Mouse (Mus musculus) hindbrain, embryonic 13.5 days (tissue): ENCODE data around the gene Lct. TPM values are rescaled to one million over a fixed set of nuclear protein-coding genes. Genes with fewer than 3 reads are reported as not detected.

ENCODE experiments used
- ATAC-seq: fragments of 200-750 bp; cut with Nextera tagmentation; 2 replicates; pipeline ENCODE4 v1.8.0; 2017; ENCODE audit warnings: moderate TSS enrichment; ENCODE audit not compliant: low FRiP score
- H3K27ac ChIP-seq: fragments of 300-500 bp; sonication (generic); 2 replicates; pipeline ENCODE4 v1.5.1; 2015; ENCODE audit warnings: inconsistent platforms, mild to moderate bottlenecking, moderate library complexity
- H3K27me3 ChIP-seq: fragments of 300-500 bp; sonication (generic); 2 replicates; pipeline ENCODE4 v1.6.1; 2015; ENCODE audit warnings: mild to moderate bottlenecking, inconsistent platforms
- H3K36me3 ChIP-seq: fragments of 300-500 bp; sonication (generic); 2 replicates; pipeline ENCODE4 v1.6.1; 2015; ENCODE audit warnings: mild to moderate bottlenecking, inconsistent platforms
- H3K4me1 ChIP-seq: fragments of 300-500 bp; sonication (generic); replicated peaks from 2 replicates; pipeline ENCODE4 v1.6.1; 2015; ENCODE audit warnings: inconsistent platforms
- H3K4me2 ChIP-seq: fragments of 300-500 bp; sonication (generic); 2 replicates; pipeline ENCODE4 v1.6.1; 2015; ENCODE audit warnings: inconsistent platforms, mild to moderate bottlenecking, moderate library complexity
- H3K4me3 ChIP-seq: fragments of 300-500 bp; sonication (generic); 2 replicates; pipeline ENCODE4 v1.5.1; 2015; ENCODE audit warnings: mild to moderate bottlenecking, inconsistent platforms
- H3K9ac ChIP-seq: fragments of 300-500 bp; sonication (generic); 2 replicates; pipeline ENCODE4 v1.6.1; 2015; ENCODE audit warnings: mild to moderate bottlenecking, inconsistent platforms
- H3K9me3 ChIP-seq: fragments of 300-500 bp; sonication (generic); 2 replicates; pipeline ENCODE4 v1.6.1; 2016; ENCODE audit warnings: inconsistent platforms
- WGBS: fragments of 180-500 bp; shearing (Covaris S2); methylation state at CpG from one replicate; pipeline ENCODE4 v1.1.7; 2015; 5-methylcytosine and 5-hydroxymethylcytosine counted together
- polyA plus RNA-seq: library from polyadenylated mRNA; unstranded; fragments of >200 nt; fragmentation: Nextera tagmentation; extraction: Ambion mirVana; gene quantifications from 2 replicates; pipeline ENCODE4 v1.2.1, GENCODE M21; 2015

Gene Lct
- polyA plus RNA-seq, 1 experiment from 2014 or later = 0.29 TPM

DNA sequence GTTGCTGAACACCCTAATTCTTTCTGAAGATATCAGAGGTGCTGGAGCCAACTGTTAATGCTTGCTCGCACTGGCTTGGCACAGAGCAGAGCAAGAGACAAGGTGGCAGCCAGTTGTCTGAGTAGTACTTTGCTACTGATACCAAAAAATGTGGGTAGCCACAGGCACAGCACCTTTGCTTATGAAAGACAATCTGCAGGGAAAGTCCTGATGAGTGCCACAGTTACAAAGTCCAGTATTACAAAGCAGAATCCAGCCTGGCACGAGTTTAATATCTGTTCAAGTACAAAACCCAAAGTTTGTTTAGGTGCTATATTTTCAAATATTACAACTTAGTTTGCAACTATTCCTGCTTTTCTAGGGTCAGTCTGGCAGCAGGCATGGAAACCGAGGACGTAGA lies 92.9 kb downstream of the Lct start:
- no peaks in the 10 kb centered on the region for H3K27me3 ChIP-seq
- no peak for ATAC-seq
- H3K9me3 ChIP-seq = no peaks in the 10 kb centered on the region
- H3K4me1 ChIP-seq = no peaks in the 10 kb centered on the region
- H3K4me3 ChIP-seq = no peak overlapping the region
- H3K4me2 ChIP-seq = no peak overlapping the region
- 96% methylated on average over 4 of the region's 4 CpGs for WGBS
- no peak overlapping the region for H3K9ac ChIP-seq
- H3K27ac ChIP-seq = no peak overlapping the region
- peaks cover 69% of the 10 kb centered on the region for H3K36me3 ChIP-seq

Other genes starting within 250 kb of the Lct start
- 3.9 and 4.4 TPM in 2 replicates for gene Zranb3, start 225.3 kb downstream of the Lct start, polyA plus RNA-seq
- gene R3hdm1, start 225.0 kb downstream of the Lct start, polyA plus RNA-seq = 96.7 and 105 TPM in 2 replicates
- gene Ubxn4, start 84.4 kb downstream of the Lct start, polyA plus RNA-seq = 88.1 and 92.7 TPM in 2 replicates
- 78.7 and 81.3 TPM in 2 replicates for gene Mcm6, start 31.3 kb upstream of the Lct start, polyA plus RNA-seq
- gene Dars, start 89.0 kb upstream of the Lct start, polyA plus RNA-seq = 163 and 165 TPM in 2 replicates